Mouse (Mus musculus) embryonic fibroblast, embryonic 13.5 days (primary cell): ENCODE measurements around the gene Azin2. TPM values are rescaled to one million over a fixed set of nuclear protein-coding genes. Genes with fewer than 3 reads are reported as not detected.
A peak's percentile ranks its signal among the peaks of the same experiment; 100 is the strongest.

Experiments
- H3K27ac ChIP-seq: 2 replicates; pipeline ENCODE4 v1.5.1; 2012; ENCODE audit warnings: low read length, control low read depth, inconsistent platforms; ENCODE audit not compliant: insufficient read depth
- H3K4me1 ChIP-seq: 2 replicates; pipeline ENCODE4 v1.6.1; 2011; ENCODE audit warnings: low read length; ENCODE audit not compliant: control insufficient read depth, insufficient read depth
- H3K4me3 ChIP-seq: 2 replicates; pipeline ENCODE4 v1.5.1; 2011; ENCODE audit warnings: mild to moderate bottlenecking, control low read depth, low read length; ENCODE audit not compliant: insufficient read depth
- CTCF ChIP-seq: IDR thresholded peaks from 2 replicates; pipeline ENCODE4 v1.5.1; 2011; ENCODE audit warnings: mild to moderate bottlenecking, control low read depth, low read length, moderate library complexity, borderline replicate concordance; ENCODE audit not compliant: insufficient read depth
- POLR2A ChIP-seq: IDR thresholded peaks from 2 replicates; pipeline ENCODE4 v1.6.1; 2011; ENCODE audit warnings: low read depth, mild to moderate bottlenecking, control low read depth, low read length, moderate library complexity
- polyA plus RNA-seq: library from polyadenylated mRNA; stranded (reverse); fragments of >200 nt; gene quantifications from 2 replicates; pipeline ENCODE4 v1.2.4, GENCODE M21; 2011; ENCODE audit warnings: low read depth; ENCODE audit not compliant: missing spikeins, insufficient read length

The Azin2 gene
- polyA plus RNA-seq, 1 experiment: 29.0 TPM

DNA sequence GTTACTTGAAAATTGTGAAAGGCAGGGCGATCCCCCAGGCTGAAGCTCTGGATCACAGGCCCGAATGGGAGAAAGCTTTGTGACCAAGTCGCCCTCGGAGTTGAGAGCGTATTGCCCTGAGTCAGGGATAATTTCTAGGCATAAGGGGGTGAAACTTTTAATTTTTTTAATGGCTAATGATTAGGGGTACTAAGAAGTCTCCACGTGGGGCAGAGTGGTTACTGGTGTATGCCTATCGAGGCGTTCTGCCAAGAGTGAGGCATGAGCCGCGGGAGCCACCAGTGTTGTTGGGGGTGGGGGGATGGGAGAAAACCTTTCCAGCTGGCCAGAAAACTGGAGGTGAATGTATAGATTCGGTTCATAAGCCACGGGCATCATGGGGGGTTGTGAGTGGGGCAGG lies 31.4 kb upstream of the Azin2 start:
- peak overlapping the region; percentile 89 for H3K4me3 ChIP-seq
- no peak for TF ChIP-seq POLR2A
- no peak for TF ChIP-seq CTCF
- no peak overlapping the region; the same call in 1 of the 2 replicates for H3K27ac ChIP-seq
- peaks cover 13% of the 10 kb centered on the region for H3K4me1 ChIP-seq

GRCm38 (mm10) chr4:128993025-128993662 lies 30.9 kb upstream of the Azin2 start:
- TF ChIP-seq POLR2A (peak; percentile 84), CTCF (no peak)
- H3K4me3 ChIP-seq: peak overlapping the region; percentile 89
- H3K27ac ChIP-seq: no peak overlapping the region; the same call in 1 of the 2 replicates
- peaks cover 13% of the 10 kb centered on the region for H3K4me1 ChIP-seq

GRCm38 (mm10) chr4:128992176-128992575 lies 29.9 kb upstream of the Azin2 start:
- peaks cover 8% of the 10 kb centered on the region for H3K4me1 ChIP-seq
- no peak overlapping the region for H3K4me3 ChIP-seq
- no peak for TF ChIP-seq CTCF
- no peak for TF ChIP-seq POLR2A
- H3K27ac ChIP-seq: no peak overlapping the region

- no peak for TF ChIP-seq CTCF
- H3K4me1 ChIP-seq: peaks cover 5% of the 10 kb centered on the region
- H3K27ac ChIP-seq: no peak within 1 kb of the TSS
- H3K4me3 ChIP-seq: no peak within 1 kb of the TSS
Observed at GRCm38 (mm10) chr4:128991500-128992008, 29.3 kb upstream of the Azin2 start, which contains the start of gene Ak2. Gene Ak2, plus strand, starts transcription at chr4:128991958.

GRCm38 (mm10) chr4:128989678-128990077 lies 27.4 kb upstream of the Azin2 start:
- TF ChIP-seq CTCF (no peak), POLR2A (no peak)
- H3K4me1 ChIP-seq: no peaks in the 10 kb centered on the region; the same call in 1 of the 2 replicates

DNA sequence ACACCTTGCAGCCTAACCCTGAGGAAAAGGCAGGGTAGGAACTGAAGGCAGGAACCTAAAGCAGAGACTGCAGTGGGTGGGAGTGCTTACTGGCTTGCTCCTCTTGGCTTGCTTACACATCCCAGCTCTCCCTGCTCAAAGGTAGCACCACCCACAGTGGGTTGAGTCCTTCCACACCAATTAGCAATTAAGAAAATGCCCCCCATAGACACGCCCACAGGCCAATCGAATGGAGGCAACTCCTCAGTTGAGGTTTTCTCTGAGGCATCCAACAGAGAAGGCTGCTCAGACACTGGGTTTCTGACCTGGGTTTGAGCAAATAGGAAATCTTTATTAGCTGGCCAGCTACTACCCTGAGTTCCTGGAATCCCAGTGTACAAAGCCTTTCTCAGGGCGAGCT lies 26.7 kb upstream of the Azin2 start:
- no peaks in the 10 kb centered on the region; the same call in 1 of the 2 replicates for H3K4me1 ChIP-seq
- TF ChIP-seq POLR2A (no peak), CTCF (no peak)
- no peak overlapping the region for H3K4me3 ChIP-seq
- no peak overlapping the region for H3K27ac ChIP-seq

More at GRCm38 (mm10) chr4:128989678-128990077, 27.4 kb upstream of the Azin2 start:
- Histone ChIP-seq H3K4me3 (no peak overlapping the region), H3K27ac (no peak overlapping the region)

DNA sequence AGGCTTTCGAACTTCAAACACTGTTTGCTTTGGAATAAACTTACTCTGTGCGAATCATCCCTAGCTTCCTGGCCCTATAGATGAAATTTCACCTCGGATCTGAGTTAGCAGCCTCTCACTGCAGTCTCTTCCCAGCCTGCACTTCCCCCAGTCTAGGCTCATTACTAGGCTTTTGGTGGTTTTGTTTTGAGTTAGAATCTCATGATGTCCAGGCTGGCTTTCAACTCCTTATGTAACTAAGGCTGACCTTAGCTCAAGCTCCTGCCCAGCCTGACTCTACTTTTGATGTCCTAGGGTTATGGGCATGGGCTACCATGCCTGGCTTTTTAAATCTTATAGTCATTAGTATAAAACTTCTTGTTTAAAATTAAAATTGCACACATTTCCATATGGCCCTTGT lies 22.4 kb upstream of the Azin2 start:
- no peak for TF ChIP-seq CTCF
- TF ChIP-seq POLR2A: no peak
- no peak overlapping the region for H3K4me3 ChIP-seq
- H3K4me1 ChIP-seq: no peaks in the 10 kb centered on the region
- no peak overlapping the region for H3K27ac ChIP-seq

- H3K27ac ChIP-seq: no peak overlapping the region
- no peak overlapping the region for H3K4me3 ChIP-seq
- no peaks in the 10 kb centered on the region for H3K4me1 ChIP-seq
- TF ChIP-seq POLR2A (no peak), CTCF (no peak)
Observed at GRCm38 (mm10) chr4:128983656-128984055, 21.4 kb upstream of the Azin2 start.

DNA sequence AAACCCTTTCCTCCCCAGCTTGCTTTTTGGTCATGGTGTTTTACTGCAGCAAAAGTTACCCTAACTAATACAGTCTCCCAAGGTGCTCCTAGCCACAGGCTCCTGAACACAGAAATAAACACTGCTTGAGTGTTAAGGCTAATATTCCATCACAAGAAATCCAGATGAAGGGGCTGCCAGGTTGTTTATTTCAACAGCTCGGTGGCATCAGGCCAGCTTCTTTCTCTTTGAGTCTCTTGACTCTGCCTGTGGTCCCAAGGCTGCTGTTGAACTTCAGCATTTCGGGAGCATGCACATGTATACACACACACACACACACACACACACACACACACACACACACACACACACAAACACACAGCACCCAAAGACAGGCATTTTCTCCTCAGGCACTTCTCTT lies 20.9 kb upstream of the Azin2 start:
- no peak overlapping the region for H3K4me3 ChIP-seq
- H3K4me1 ChIP-seq: no peaks in the 10 kb centered on the region
- TF ChIP-seq POLR2A (no peak), CTCF (no peak)
- no peak overlapping the region for H3K27ac ChIP-seq

- Histone ChIP-seq H3K4me1 (0 out of 2 replicates have a peak, but pooled peaks cover 2% of the 10 kb centered on the region), H3K4me3 (no peak overlapping the region), H3K27ac (no peak overlapping the region)
- TF ChIP-seq POLR2A (no peak), CTCF (no peak)
Observed at GRCm38 (mm10) chr4:128981833-128982180, 19.6 kb upstream of the Azin2 start.
